Mouse (Mus musculus): ENCODE measurements around the gene Pigh. TPM values are rescaled to one million over a fixed set of nuclear protein-coding genes. Genes with fewer than 3 reads are reported as not detected.

Gene Pigh
- polyA plus RNA-seq (2012; rRNA removed): 14.6 and 18.7 TPM in 2 replicates

DNA sequence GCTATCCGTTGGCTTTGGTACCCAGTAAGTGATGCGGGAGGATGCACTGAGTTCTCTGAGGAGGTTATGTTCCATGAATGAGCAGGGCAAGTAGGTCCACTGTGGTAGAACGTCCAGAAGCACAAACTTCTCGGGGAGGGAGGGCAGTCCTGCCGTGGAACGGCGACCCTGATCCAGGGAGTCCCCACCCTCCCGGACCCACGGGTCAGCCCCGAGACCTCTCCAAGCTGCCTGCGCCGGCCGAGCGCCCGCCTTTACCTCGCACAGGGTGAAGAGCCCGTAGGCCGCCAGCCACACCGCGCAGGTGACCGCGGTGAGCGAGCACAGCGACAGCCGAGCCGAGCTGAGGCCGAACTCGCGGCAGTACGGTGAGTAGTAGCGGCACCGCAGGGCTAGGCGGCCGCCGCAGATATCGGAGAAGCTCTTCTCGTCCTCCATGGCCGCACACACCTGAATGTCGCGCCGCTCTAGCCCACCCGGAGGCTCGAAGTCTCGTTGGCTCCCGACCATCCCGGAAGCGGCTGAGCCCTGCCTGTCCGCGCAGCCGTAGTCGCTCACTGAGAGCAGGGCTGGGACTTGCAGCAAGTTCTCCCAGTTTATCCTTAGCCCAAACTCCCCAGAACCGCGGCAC, at the start of gene Pigh:
Pigh (minus strand) TSS at position 470 of the 631 bp plus-strand sequence.

DNA sequence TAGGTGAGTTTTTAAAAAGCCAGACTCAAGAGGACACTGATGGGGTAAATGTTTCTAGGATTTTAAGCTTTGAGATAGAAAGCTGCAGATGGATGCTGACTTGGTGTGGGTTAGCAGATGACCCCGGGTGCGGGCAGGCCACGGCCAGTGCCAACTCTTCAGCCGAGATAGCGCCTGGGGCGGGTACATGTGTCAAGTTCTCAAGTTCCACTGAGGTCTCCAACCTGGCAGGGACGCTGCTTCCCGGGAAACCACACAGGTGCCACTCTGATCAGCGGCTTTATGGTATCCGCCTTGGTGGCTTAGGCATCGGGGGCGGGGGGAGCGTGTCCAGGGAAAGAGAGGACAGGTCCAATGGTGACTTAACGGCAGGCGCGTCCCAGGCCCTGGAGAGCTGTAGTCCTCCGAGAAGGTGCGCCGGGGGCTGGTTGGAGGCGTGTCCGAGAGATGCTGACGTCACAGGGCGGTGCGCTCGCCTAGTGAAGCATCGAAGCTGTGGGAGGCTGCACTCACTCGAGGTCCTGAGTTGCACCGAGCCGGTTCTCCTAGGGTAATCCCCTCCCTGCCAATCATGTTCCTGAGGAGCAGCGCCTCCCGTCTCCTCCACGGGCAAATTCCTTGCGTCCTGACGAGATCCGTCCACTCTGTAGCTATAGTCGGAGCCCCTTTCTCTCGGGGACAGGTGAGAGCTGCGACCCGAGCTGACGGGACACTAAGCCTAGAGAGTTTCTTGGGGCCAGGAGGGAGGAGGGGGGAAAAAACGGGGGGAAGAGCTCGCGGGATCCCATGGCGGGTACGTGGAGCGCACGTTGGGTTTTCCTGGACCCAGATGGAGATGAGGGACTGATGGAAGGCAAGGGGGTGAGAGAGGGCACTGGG, 41.1 kb upstream of the Pigh start, which contains the start of gene Arg2:
Arg2 (plus strand) TSS at position 479 of the 879 bp plus-strand sequence.

Other genes starting within 250 kb of the Pigh start
- 3.5 and 4.7 TPM in 2 replicates for gene Atp6v1d, start 228.0 kb downstream of the Pigh start, polyA plus RNA-seq (2012; rRNA removed)
- 4.3 and 4.5 TPM in 2 replicates for gene Eif2s1, start 227.8 kb downstream of the Pigh start, polyA plus RNA-seq (2012; rRNA removed)
- 11.3 and 13.2 TPM in 2 replicates for gene Plek2, start 182.7 kb downstream of the Pigh start, polyA plus RNA-seq (2012; rRNA removed)
- 4.0 and 5.5 TPM in 2 replicates for gene Tmem229b, start 82.0 kb downstream of the Pigh start, polyA plus RNA-seq (2012; rRNA removed)
- 40.7 and 44.0 TPM in 2 replicates for gene Plekhh1, start 60.5 kb downstream of the Pigh start, polyA plus RNA-seq (2012; rRNA removed)
- 1.5 and 5.4 TPM in 2 replicates for gene Arg2, start 41.1 kb upstream of the Pigh start, polyA plus RNA-seq (2012; rRNA removed)
- 67.6 and 68.7 TPM in 2 replicates for gene Vti1b, start 83.0 kb upstream of the Pigh start, polyA plus RNA-seq (2012; rRNA removed)
- gene Rdh11, start 102.6 kb upstream of the Pigh start, polyA plus RNA-seq (2012; rRNA removed): 7.7 and 8.8 TPM in 2 replicates
- 0.51 and 0.57 TPM in 2 replicates for gene Rdh12, start 119.3 kb upstream of the Pigh start, polyA plus RNA-seq (2012; rRNA removed)
- gene Zfyve26, start 206.7 kb upstream of the Pigh start, polyA plus RNA-seq (2012; rRNA removed): 11.5 and 16.1 TPM in 2 replicates
- 0.41 and 0.51 TPM in 2 replicates for gene Rad51b, start 207.6 kb upstream of the Pigh start, polyA plus RNA-seq (2012; rRNA removed)